Mouse (Mus musculus): ENCODE measurements at regions not wholly inside any gene's neighbourhood (a gene's known extent, or its start where the extent isn't known, plus 50 kb on each side); places are given as distances from the start of the nearest gene placed in this dataset.

DNA sequence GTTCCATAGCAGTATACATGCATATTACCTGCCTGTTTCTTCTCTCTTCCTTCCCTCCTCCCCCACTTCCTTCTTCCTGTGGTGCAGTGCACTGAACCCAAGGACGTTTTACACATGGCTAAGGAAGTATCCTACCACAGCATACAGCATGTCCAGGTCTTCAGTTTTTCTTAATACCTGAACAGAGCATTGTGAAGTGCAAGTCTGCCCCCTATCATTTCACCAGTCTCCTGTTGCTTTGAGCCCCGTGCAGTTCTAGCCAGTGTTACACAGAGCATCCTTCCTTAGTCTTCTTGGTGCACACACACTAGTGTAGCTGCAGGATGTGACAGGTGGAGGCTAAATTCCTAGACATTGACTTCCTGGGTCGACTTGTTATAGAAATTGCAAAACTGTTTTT lies 53.7 kb upstream of the Foxb1 start:
- no peak overlapping the region for H3K4me3 ChIP-seq (replicated peaks; ENCODE audit: low read length)
- H3K4me2 ChIP-seq (replicated peaks) = no peak overlapping the region
- no peaks in the 10 kb centered on the region for H3K27me3 ChIP-seq (ENCODE audit: control insufficient read depth, insufficient read depth, low read length)
- DNase-seq (ENCODE audit: low spot score) (no peak), ATAC-seq (ENCODE audit: low FRiP score) (no peak)
- no peaks in the 10 kb centered on the region for H3K4me1 ChIP-seq (replicated peaks; ENCODE audit: control insufficient read depth, insufficient read depth, low read length)
- no peaks in the 10 kb centered on the region for H3K9me3 ChIP-seq (ENCODE audit: control insufficient read depth, low read length)
- H3K27ac ChIP-seq = no peak overlapping the region
- WGBS = 61% methylated on average over 3 of the region's 3 CpGs
- no peaks in the 10 kb centered on the region for H3K36me3 ChIP-seq (replicated peaks; ENCODE audit: control insufficient read depth, insufficient read depth)
- H3K9ac ChIP-seq = no peak overlapping the region

DNA sequence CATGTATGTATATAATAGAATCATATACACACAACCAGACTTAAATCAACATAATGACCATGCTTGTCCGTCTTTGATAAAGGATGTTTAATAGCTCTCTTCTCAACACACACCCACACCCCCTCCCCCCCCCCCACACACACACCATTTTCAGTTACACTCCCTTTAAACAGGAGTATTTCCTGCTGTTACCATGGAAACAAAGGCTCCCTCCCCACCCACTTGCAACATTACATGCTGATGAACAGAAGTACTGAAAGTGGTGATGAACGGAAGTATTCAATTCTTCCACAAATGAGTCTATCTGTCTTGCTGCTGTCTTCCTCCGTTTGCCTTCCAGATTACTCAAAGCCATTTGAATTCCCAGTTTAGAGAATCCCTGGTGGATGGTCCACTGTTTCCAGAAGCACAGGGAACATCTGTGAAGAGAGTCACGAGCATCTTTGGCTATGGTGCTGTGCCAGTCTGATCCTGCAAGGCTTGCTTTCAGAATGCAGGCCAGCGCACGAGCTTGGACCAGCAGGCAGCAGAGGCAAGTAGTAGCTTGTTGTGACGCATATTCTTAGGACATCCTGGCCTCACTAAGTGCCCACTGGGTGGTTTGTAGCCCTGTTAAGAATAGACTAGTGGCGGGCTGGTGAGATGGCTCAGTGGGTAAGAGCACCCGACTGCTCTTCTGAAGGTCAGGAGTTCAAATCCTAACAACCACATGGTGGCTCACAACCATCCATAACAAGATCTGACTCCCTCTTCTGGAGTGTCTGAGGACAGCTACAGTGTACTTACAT lies 62.6 kb upstream of the Foxb1 start:
- DNase-seq (ENCODE audit: low spot score) (no peak), ATAC-seq (ENCODE audit: low FRiP score) (no peak)
- 67% methylated on average over 9 of the region's 9 CpGs for WGBS

GRCm38 (mm10) chr9:69828428-69828827 lies 67.7 kb upstream of the Foxb1 start:
- Histone ChIP-seq H3K36me3 (replicated peaks; ENCODE audit: control insufficient read depth, insufficient read depth) (no peaks in the 10 kb centered on the region), H3K9me3 (ENCODE audit: control insufficient read depth, low read length) (no peaks in the 10 kb centered on the region), H3K4me2 (replicated peaks) (no peak overlapping the region), H3K9ac (no peak overlapping the region), H3K27ac (no peak overlapping the region), H3K4me3 (replicated peaks; ENCODE audit: low read length) (no peak overlapping the region), H3K4me1 (replicated peaks; ENCODE audit: control insufficient read depth, insufficient read depth, low read length) (0 out of 2 replicates have a peak, but pooled peaks cover 4% of the 10 kb centered on the region), H3K27me3 (ENCODE audit: control insufficient read depth, insufficient read depth, low read length) (0 out of 2 replicates have a peak, but pooled peaks cover 3% of the 10 kb centered on the region)
- DNase-seq (ENCODE audit: low spot score) (peak; percentile 40), ATAC-seq (ENCODE audit: low FRiP score) (no peak)
- WGBS = 50% methylated on average over 6 of the region's 6 CpGs

More for the DNA sequence above, 62.6 kb upstream of the Foxb1 start:
- Histone ChIP-seq H3K36me3 (replicated peaks; ENCODE audit: control insufficient read depth, insufficient read depth) (no peaks in the 10 kb centered on the region), H3K4me2 (replicated peaks) (no peak overlapping the region), H3K27ac (no peak overlapping the region), H3K4me3 (replicated peaks; ENCODE audit: low read length) (no peak overlapping the region), H3K27me3 (ENCODE audit: control insufficient read depth, insufficient read depth, low read length) (0 out of 2 replicates have a peak, but pooled peaks cover 3% of the 10 kb centered on the region), H3K9me3 (ENCODE audit: control insufficient read depth, low read length) (no peaks in the 10 kb centered on the region), H3K9ac (no peak overlapping the region), H3K4me1 (replicated peaks; ENCODE audit: control insufficient read depth, insufficient read depth, low read length) (0 out of 2 replicates have a peak, but pooled peaks cover 7% of the 10 kb centered on the region)

DNA sequence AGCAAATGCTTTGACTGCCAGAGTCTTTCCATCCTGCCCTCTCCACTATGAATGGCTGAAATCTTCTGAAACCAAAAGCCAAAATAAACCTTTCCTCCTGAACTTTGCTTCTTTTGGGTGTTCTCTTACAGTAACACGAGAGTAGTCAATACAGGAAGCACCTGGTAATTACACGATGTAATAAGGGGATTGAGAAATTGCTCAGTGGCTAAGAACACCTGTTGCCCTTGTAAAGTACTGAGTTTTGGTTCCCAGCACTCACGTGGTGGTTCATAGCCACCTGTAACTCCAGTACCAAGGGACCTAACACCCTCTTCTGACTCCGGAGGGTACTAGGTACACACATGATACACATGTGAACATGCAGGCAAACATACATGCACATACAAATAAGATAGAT lies 74.7 kb upstream of the Foxb1 start:
- ATAC-seq (ENCODE audit: low FRiP score) = no peak

GRCm38 (mm10) chr9:69839198-69839597 lies 78.5 kb upstream of the Foxb1 start:
- H3K4me2 ChIP-seq (replicated peaks) = no peak overlapping the region
- H3K4me1 ChIP-seq (replicated peaks; ENCODE audit: control insufficient read depth, insufficient read depth, low read length) = no peaks in the 10 kb centered on the region
- no peak overlapping the region for H3K4me3 ChIP-seq (replicated peaks; ENCODE audit: low read length)
- H3K9ac ChIP-seq = no peak overlapping the region
- 84% methylated on average over 2 of the region's 2 CpGs for WGBS
- H3K27me3 ChIP-seq (ENCODE audit: control insufficient read depth, insufficient read depth, low read length) = peaks cover 5% of the 10 kb centered on the region
- DNase-seq (ENCODE audit: low spot score) = no peak
- ATAC-seq (ENCODE audit: low FRiP score) = no peak
- H3K9me3 ChIP-seq (ENCODE audit: control insufficient read depth, low read length) = no peaks in the 10 kb centered on the region
- H3K27ac ChIP-seq = no peak overlapping the region
- no peaks in the 10 kb centered on the region for H3K36me3 ChIP-seq (replicated peaks; ENCODE audit: control insufficient read depth, insufficient read depth)

More for the DNA sequence above, 74.7 kb upstream of the Foxb1 start:
- no peaks in the 10 kb centered on the region for H3K9me3 ChIP-seq (ENCODE audit: control insufficient read depth, low read length)
- H3K27ac ChIP-seq = no peak overlapping the region
- H3K27me3 ChIP-seq (ENCODE audit: control insufficient read depth, insufficient read depth, low read length) = peaks cover 5% of the 10 kb centered on the region; the same call in 1 of the 2 replicates
- H3K36me3 ChIP-seq (replicated peaks; ENCODE audit: control insufficient read depth, insufficient read depth) = no peaks in the 10 kb centered on the region
- no peak overlapping the region for H3K4me3 ChIP-seq (replicated peaks; ENCODE audit: low read length)
- no peaks in the 10 kb centered on the region for H3K4me1 ChIP-seq (replicated peaks; ENCODE audit: control insufficient read depth, insufficient read depth, low read length)
- no peak overlapping the region for H3K9ac ChIP-seq
- WGBS = 84% methylated on average over 4 of the region's 4 CpGs
- no peak overlapping the region for H3K4me2 ChIP-seq (replicated peaks)
- no peak for DNase-seq (ENCODE audit: low spot score)

DNA sequence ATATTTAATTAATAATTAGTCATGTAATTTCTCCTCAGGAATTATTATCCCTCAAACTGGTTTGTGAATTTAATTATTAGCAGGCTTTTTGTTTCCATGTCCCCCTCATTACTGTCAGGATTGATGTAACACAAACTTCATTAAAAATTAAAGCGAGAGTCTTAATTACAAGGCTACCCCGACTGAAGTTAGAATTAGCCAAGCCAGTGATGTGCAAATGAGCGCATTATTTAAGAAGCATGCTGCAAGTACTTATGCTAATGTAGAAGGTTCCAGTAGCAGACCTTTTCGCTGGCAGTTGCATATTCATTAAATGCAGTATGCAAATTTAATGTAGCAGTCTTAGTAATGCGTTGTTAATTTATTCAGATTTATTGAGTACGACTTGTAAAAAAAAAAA lies 84.0 kb upstream of the Foxb1 start:
- Histone ChIP-seq H3K4me1 (replicated peaks; ENCODE audit: control insufficient read depth, insufficient read depth, low read length) (0 out of 2 replicates have a peak, but pooled peaks cover 4% of the 10 kb centered on the region), H3K36me3 (replicated peaks; ENCODE audit: control insufficient read depth, insufficient read depth) (no peaks in the 10 kb centered on the region), H3K4me2 (replicated peaks) (no peak overlapping the region), H3K4me3 (replicated peaks; ENCODE audit: low read length) (no peak overlapping the region), H3K27ac (no peak overlapping the region), H3K27me3 (ENCODE audit: control insufficient read depth, insufficient read depth, low read length) (no peaks in the 10 kb centered on the region; the same call in 1 of the 2 replicates), H3K9ac (no peak overlapping the region), H3K9me3 (ENCODE audit: control insufficient read depth, low read length) (no peaks in the 10 kb centered on the region)
- DNase-seq (ENCODE audit: low spot score) (peak; percentile 56), ATAC-seq (ENCODE audit: low FRiP score) (peak; percentile 74; the same call in 1 of the 2 replicates)
- 28% methylated on average over 6 of the region's 6 CpGs for WGBS

DNA sequence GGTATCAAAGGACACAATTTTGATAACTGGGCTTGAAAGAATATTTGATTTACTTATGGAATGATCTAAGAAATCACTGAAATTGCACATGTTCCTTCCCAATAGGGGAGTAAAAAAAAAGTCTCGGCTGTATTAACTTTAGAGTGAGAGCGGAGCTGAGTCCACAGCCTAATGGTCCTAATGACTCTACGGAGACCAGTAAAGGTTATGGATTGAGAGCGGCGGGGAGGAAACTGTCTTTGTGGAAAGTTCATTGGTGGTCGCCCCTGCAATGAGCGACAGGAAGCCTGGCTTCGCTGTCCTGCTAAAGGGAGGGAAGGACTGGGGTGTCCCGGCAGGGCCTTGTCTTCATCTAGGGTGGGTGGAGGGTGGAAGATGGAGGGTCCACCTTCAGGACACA lies 84.5 kb upstream of the Foxb1 start:
- DNase-seq (ENCODE audit: low spot score) = no peak
- 0 out of 2 replicates have a peak overlapping the region, but pooled peaks have one; percentile 0 for H3K4me2 ChIP-seq (replicated peaks)
- H3K4me3 ChIP-seq (replicated peaks; ENCODE audit: low read length) = no peak overlapping the region
- no peaks in the 10 kb centered on the region for H3K9me3 ChIP-seq (ENCODE audit: control insufficient read depth, low read length)
- ATAC-seq (ENCODE audit: low FRiP score) = no peak
- H3K36me3 ChIP-seq (replicated peaks; ENCODE audit: control insufficient read depth, insufficient read depth) = no peaks in the 10 kb centered on the region
- H3K9ac ChIP-seq = no peak overlapping the region
- WGBS = 53% methylated on average over 9 of the region's 9 CpGs
- H3K4me1 ChIP-seq (replicated peaks; ENCODE audit: control insufficient read depth, insufficient read depth, low read length) = 0 out of 2 replicates have a peak, but pooled peaks cover 4% of the 10 kb centered on the region
- no peak overlapping the region for H3K27ac ChIP-seq
- no peaks in the 10 kb centered on the region; the same call in 1 of the 2 replicates for H3K27me3 ChIP-seq (ENCODE audit: control insufficient read depth, insufficient read depth, low read length)

- Histone ChIP-seq H3K27ac (no peak overlapping the region), H3K4me1 (replicated peaks; ENCODE audit: control insufficient read depth, insufficient read depth, low read length) (no peaks in the 10 kb centered on the region), H3K27me3 (ENCODE audit: control insufficient read depth, insufficient read depth, low read length) (no peaks in the 10 kb centered on the region), H3K4me2 (replicated peaks) (no peak overlapping the region), H3K9me3 (ENCODE audit: control insufficient read depth, low read length) (no peaks in the 10 kb centered on the region), H3K36me3 (replicated peaks; ENCODE audit: control insufficient read depth, insufficient read depth) (no peaks in the 10 kb centered on the region), H3K9ac (no peak overlapping the region), H3K4me3 (replicated peaks; ENCODE audit: low read length) (no peak overlapping the region)
- WGBS = 90% methylated on average over 7 of the region's 7 CpGs
- ATAC-seq (ENCODE audit: low FRiP score) = no peak
- no peak for DNase-seq (ENCODE audit: low spot score)
These were observed 95.9 kb upstream of the Foxb1 start for GRCm38 (mm10) chr9:69856621-69857020.

DNA sequence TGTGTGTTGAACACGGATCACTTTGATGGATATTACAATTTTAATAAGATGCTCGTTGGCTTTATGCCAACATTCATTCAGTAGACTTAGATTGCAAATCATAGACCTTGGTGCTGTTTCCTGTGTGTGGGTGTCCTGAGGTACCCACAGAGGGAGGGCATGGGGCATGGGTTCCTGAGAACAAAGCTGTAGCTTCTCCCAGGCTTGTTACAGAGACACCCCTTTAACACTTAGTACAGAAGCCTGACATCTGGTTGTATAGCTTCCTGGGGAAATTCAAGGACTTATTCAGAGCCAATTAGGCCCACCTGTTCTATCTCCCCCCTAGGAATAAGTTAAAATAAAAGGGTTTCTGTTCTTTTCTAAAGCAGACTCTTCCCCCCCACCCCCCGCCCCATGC lies 97.9 kb upstream of the Foxb1 start:
- WGBS = 57% methylated on average over 3 of the region's 3 CpGs
- Histone ChIP-seq H3K4me2 (replicated peaks) (no peak overlapping the region), H3K9ac (no peak overlapping the region), H3K4me3 (replicated peaks; ENCODE audit: low read length) (no peak overlapping the region), H3K27ac (no peak overlapping the region), H3K4me1 (replicated peaks; ENCODE audit: control insufficient read depth, insufficient read depth, low read length) (no peaks in the 10 kb centered on the region), H3K27me3 (ENCODE audit: control insufficient read depth, insufficient read depth, low read length) (no peaks in the 10 kb centered on the region), H3K9me3 (ENCODE audit: control insufficient read depth, low read length) (no peaks in the 10 kb centered on the region), H3K36me3 (replicated peaks; ENCODE audit: control insufficient read depth, insufficient read depth) (no peaks in the 10 kb centered on the region)
- ATAC-seq (ENCODE audit: low FRiP score) = no peak
- DNase-seq (ENCODE audit: low spot score) = no peak

All from hindbrain, embryonic 14.5 days (tissue).